In genomic region chr10:17426197-17426596, GRCm38 (mm10) we compare ENCODE assay signal across 22 mouse cellular contexts.
DNase-seq lines count a peak whose midpoint lies in the region; ATAC-seq and TF ChIP-seq lines count a peak whose summit lies in the region.
"Had no signal": no experiment of that assay in that cellular context is flagged by ENCODE, and none has a peak within 500 bp of the region (broad histone marks: within the 10 kb centered on the region; RNA-seq: fewer than 3 reads in every experiment).

No protein-coding gene starts in this region.

- H3K27me3 ChIP-seq in kidney, embryonic 14.5 days (ENCODE audit: control insufficient read depth, insufficient read depth, low read length): no peaks in the 10 kb centered on the region
- H3K27me3 ChIP-seq in kidney, postnatal 0 days (ENCODE audit: insufficient read depth, low read length): no peaks in the 10 kb centered on the region
- no peaks in the 10 kb centered on the region for H3K27me3 ChIP-seq in midbrain, embryonic 11.5 days (ENCODE audit: control insufficient read depth, insufficient read depth, low read length)
- no peaks in the 10 kb centered on the region for H3K27me3 ChIP-seq in midbrain, postnatal 0 days (ENCODE audit: insufficient read depth, low read length)
- H3K27me3 ChIP-seq: forebrain, embryonic 13.5 days; hindbrain, embryonic 12.5 days had no signal

- 29% methylated on average over 3 of the region's 3 CpGs for WGBS in kidney, embryonic 14.5 days
- 27% methylated on average over 3 of the region's 3 CpGs for whole genome bisulfite sequencing in kidney, postnatal 0 days
- WGBS in midbrain, embryonic 11.5 days: 88% methylated on average over 3 of the region's 3 CpGs
- WGBS in midbrain, postnatal 0 days: 84% methylated on average over 3 of the region's 3 CpGs

- no peak overlapping the region for H3K4me2 ChIP-seq in kidney, embryonic 14.5 days (replicated peaks; ENCODE audit: low read depth, low read length)
- H3K4me2 ChIP-seq in kidney, postnatal 0 days (ENCODE audit: low read length): no peak overlapping the region
- no peak overlapping the region for H3K4me2 ChIP-seq in midbrain, embryonic 11.5 days
- no peak overlapping the region for H3K4me2 ChIP-seq in midbrain, postnatal 0 days (ENCODE audit: low read depth, low read length, poor library complexity, severe bottlenecking)
- H3K4me2 ChIP-seq: forebrain, embryonic 13.5 days; hindbrain, embryonic 12.5 days had no signal

- no peaks in the 10 kb centered on the region for H3K36me3 ChIP-seq in kidney, embryonic 14.5 days (ENCODE audit: control insufficient read depth, insufficient read depth, low read length)
- H3K36me3 ChIP-seq in kidney, postnatal 0 days (ENCODE audit: insufficient read depth, low read length): no peaks in the 10 kb centered on the region
- no peaks in the 10 kb centered on the region for H3K36me3 ChIP-seq in midbrain, embryonic 11.5 days (ENCODE audit: control insufficient read depth, insufficient read depth, low read length)
- no peaks in the 10 kb centered on the region for H3K36me3 ChIP-seq in midbrain, postnatal 0 days (ENCODE audit: insufficient read depth, low read length)
- H3K36me3 ChIP-seq: forebrain, embryonic 10.5 days; heart, embryonic 10.5 days; hindbrain, embryonic 12.5 days had no signal

- H3K4me1 ChIP-seq in kidney, embryonic 14.5 days (ENCODE audit: control insufficient read depth, insufficient read depth, low read length): 0 out of 2 replicates have a peak, but pooled peaks cover 2% of the 10 kb centered on the region
- H3K4me1 ChIP-seq in kidney, postnatal 0 days (replicated peaks; ENCODE audit: insufficient read depth, low read length): no peaks in the 10 kb centered on the region
- H3K4me1 ChIP-seq in midbrain, embryonic 11.5 days (ENCODE audit: control insufficient read depth, insufficient read depth, low read length): no peaks in the 10 kb centered on the region
- no peaks in the 10 kb centered on the region for H3K4me1 ChIP-seq in midbrain, postnatal 0 days (ENCODE audit: insufficient read depth, low read length)
- H3K4me1 ChIP-seq: forebrain, embryonic 10.5 days; forebrain, embryonic 13.5 days; heart, embryonic 10.5 days; hindbrain, embryonic 12.5 days had no signal

- no peak for DNase-seq in kidney, postnatal 25 days
- peak; percentile 88 for DNase-seq in kidney, postnatal 0 days (ENCODE audit: low spot score)
- no peak for DNase-seq in kidney, adult 11 months
- peak; percentile 23 to 39 for DNase-seq in kidney, postnatal 4 days
- no peak for DNase-seq in kidney, postnatal 36 days
- DNase-seq in midbrain, embryonic 11.5 days (ENCODE audit: low spot score, missing footprints): peak; percentile 82
- DNase-seq in midbrain, postnatal 0 days (ENCODE audit: low spot score): no peak
- DNase-seq: adrenal gland, adult 8-10 months; adrenal gland, postnatal 25 days; cerebellum, adult 11-12 months; cerebellum, adult 8-10 months; cerebellum, postnatal 10 days; gastrocnemius, postnatal 10 days; gastrocnemius, postnatal 36 days; heart, adult 2 months had no signal

- H3K9ac ChIP-seq in kidney, embryonic 14.5 days (ENCODE audit: low read depth, low read length): no peak overlapping the region
- H3K9ac ChIP-seq in kidney, postnatal 0 days (ENCODE audit: low read depth, low read length): no peak overlapping the region
- no peak overlapping the region for H3K9ac ChIP-seq in midbrain, embryonic 11.5 days (ENCODE audit: low read length)
- H3K9ac ChIP-seq in midbrain, postnatal 0 days (replicated peaks; ENCODE audit: low read length, poor library complexity, severe bottlenecking): no peak overlapping the region
- H3K9ac ChIP-seq: forebrain, embryonic 13.5 days; hindbrain, embryonic 12.5 days had no signal

- ATAC-seq in kidney, embryonic 14.5 days (ENCODE audit: low FRiP score, low TSS enrichment): peak; percentile 73
- no peak for ATAC-seq in kidney, postnatal 0 days (replicated peaks; ENCODE audit: low FRiP score, low read depth)
- no peak for ATAC-seq in midbrain, embryonic 11.5 days (ENCODE audit: low FRiP score)
- ATAC-seq in midbrain, postnatal 0 days (ENCODE audit: low FRiP score): no peak
- ATAC-seq: activated CD4-positive, CD25-positive, alpha-beta regulatory T cell, adult 4 months; forebrain, embryonic 13.5 days; forebrain, embryonic 16.5 days had no signal

- H3K27ac ChIP-seq in kidney, embryonic 14.5 days (ENCODE audit: low read depth, low read length): no peak overlapping the region
- no peak overlapping the region for H3K27ac ChIP-seq in kidney, postnatal 0 days
- H3K27ac ChIP-seq in midbrain, embryonic 11.5 days (ENCODE audit: low read depth, low read length): no peak overlapping the region
- no peak overlapping the region for H3K27ac ChIP-seq in midbrain, postnatal 0 days (ENCODE audit: low read depth, low read length)
- H3K27ac ChIP-seq: forebrain, embryonic 10.5 days; forebrain, embryonic 13.5 days; heart, adult 2 months; heart, embryonic 10.5 days; hindbrain, embryonic 12.5 days had no signal

- no peak overlapping the region for H3K4me3 ChIP-seq in kidney, embryonic 14.5 days (ENCODE audit: low read length)
- H3K4me3 ChIP-seq in kidney, postnatal 0 days (replicated peaks; ENCODE audit: low read depth, low read length): no peak overlapping the region
- H3K4me3 ChIP-seq in midbrain, embryonic 11.5 days (ENCODE audit: low read depth, low read length): no peak overlapping the region
- no peak overlapping the region for H3K4me3 ChIP-seq in midbrain, postnatal 0 days (ENCODE audit: low read depth, low read length)
- H3K4me3 ChIP-seq: forebrain, embryonic 10.5 days; forebrain, embryonic 13.5 days; heart, adult 2 months; heart, embryonic 10.5 days; hindbrain, embryonic 12.5 days had no signal

- no peak for TF ChIP-seq CTCF in kidney, postnatal 0 days (IDR thresholded peaks at IDR 0.05; ENCODE audit: low read depth)
- no peak for TF ChIP-seq CTCF in midbrain, postnatal 0 days (IDR thresholded peaks at IDR 0.05)

- H3K9me3 ChIP-seq in kidney, embryonic 14.5 days (ENCODE audit: control insufficient read depth, low read length): no peaks in the 10 kb centered on the region
- H3K9me3 ChIP-seq in kidney, postnatal 0 days (replicated peaks; ENCODE audit: low read length): no peaks in the 10 kb centered on the region
- H3K9me3 ChIP-seq in midbrain, embryonic 11.5 days (ENCODE audit: control insufficient read depth, low read length): no peaks in the 10 kb centered on the region
- H3K9me3 ChIP-seq in midbrain, postnatal 0 days (ENCODE audit: low read length): no peaks in the 10 kb centered on the region
- H3K9me3 ChIP-seq: forebrain, embryonic 10.5 days; forebrain, embryonic 13.5 days; heart, embryonic 10.5 days; hindbrain, embryonic 12.5 days had no signal

Comparison
In these comparisons a context has a peak if more than half of its experiments do, and no peak if none do; other contexts are left out.
1. DNase-seq: peak in kidney, postnatal 0 days (single experiment), kidney, postnatal 4 days (2 of 2) and midbrain, embryonic 11.5 days (single experiment); none in kidney, postnatal 25 days (0 of 2), kidney, adult 11 months (single experiment), kidney, postnatal 36 days (0 of 2) and midbrain, postnatal 0 days (single experiment).